Mouse (Mus musculus) midbrain, embryonic 12.5 days (tissue): ENCODE measurements around the gene Trpv4. TPM values are rescaled to one million over a fixed set of nuclear protein-coding genes. Genes with fewer than 3 reads are reported as not detected.
A peak's percentile ranks its signal among the peaks of the same experiment; 100 is the strongest.

Experiments
- ATAC-seq: fragments of 200-750 bp; cut with Nextera tagmentation; 2 replicates; pipeline ENCODE4 v1.8.0; 2017; ENCODE audit warnings: low read depth, moderate TSS enrichment, moderate library complexity; ENCODE audit not compliant: low FRiP score
- H3K27ac ChIP-seq: fragments of 300-500 bp; sonication (generic); replicated peaks from 2 replicates; pipeline ENCODE4 v1.5.1; 2016; ENCODE audit warnings: mild to moderate bottlenecking
- H3K27me3 ChIP-seq: fragments of 300-500 bp; sonication (generic); 2 replicates; pipeline ENCODE4 v1.6.1; 2016; ENCODE audit warnings: mild to moderate bottlenecking
- H3K36me3 ChIP-seq: fragments of 300-500 bp; sonication (generic); 2 replicates; pipeline ENCODE4 v1.6.1; 2016
- H3K4me1 ChIP-seq: fragments of 300-500 bp; sonication (generic); 2 replicates; pipeline ENCODE4 v1.6.1; 2016
- H3K4me2 ChIP-seq: fragments of 300-500 bp; sonication (generic); replicated peaks from 2 replicates; pipeline ENCODE4 v1.6.1; 2016; ENCODE audit warnings: mild to moderate bottlenecking, moderate library complexity
- H3K4me3 ChIP-seq: fragments of 300-500 bp; sonication (generic); 2 replicates; pipeline ENCODE4 v1.5.1; 2016; ENCODE audit warnings: mild to moderate bottlenecking
- H3K9ac ChIP-seq: fragments of 300-500 bp; sonication (generic); replicated peaks from 2 replicates; pipeline ENCODE4 v1.6.1; 2016; ENCODE audit warnings: mild to moderate bottlenecking, moderate library complexity
- H3K9me3 ChIP-seq: fragments of 300-500 bp; sonication (generic); 2 replicates; pipeline ENCODE4 v1.6.1; 2016; ENCODE audit warnings: mild to moderate bottlenecking
- WGBS: fragments of 180-500 bp; shearing (Covaris S2); methylation state at CpG from one replicate; pipeline ENCODE4 v1.1.7; 2016; 5-methylcytosine and 5-hydroxymethylcytosine counted together
- polyA plus RNA-seq: library from polyadenylated mRNA; unstranded; fragments of >200 nt; fragmentation: Nextera tagmentation; extraction: Ambion mirVana; gene quantifications from 2 replicates; pipeline ENCODE4 v1.2.1, GENCODE M21; 2016

Gene Trpv4
- polyA plus RNA-seq, 1 experiment from 2014 or later = 0.20 TPM

- H3K27me3 ChIP-seq = peaks cover 54% of the 10 kb centered on the region
- WGBS = 80% methylated on average over 12 of the region's 12 CpGs
- H3K4me2 ChIP-seq = no peak overlapping the region
- peak overlapping the region; percentile 77 for H3K27ac ChIP-seq
- no peak for ATAC-seq
- H3K4me3 ChIP-seq = no peak overlapping the region
- no peak overlapping the region for H3K9ac ChIP-seq
- H3K36me3 ChIP-seq = no peaks in the 10 kb centered on the region; the same call in 1 of the 2 replicates
- H3K4me1 ChIP-seq = peaks cover 77% of the 10 kb centered on the region
- H3K9me3 ChIP-seq = no peaks in the 10 kb centered on the region
Measured at GRCm38 (mm10) chr5:114583490-114584175, 74.6 kb downstream of the Trpv4 start.

- Histone ChIP-seq H3K27me3 (peaks cover 54% of the 10 kb centered on the region), H3K36me3 (no peaks in the 10 kb centered on the region; the same call in 1 of the 2 replicates), H3K27ac (no peak overlapping the region), H3K9me3 (no peaks in the 10 kb centered on the region), H3K4me3 (no peak overlapping the region), H3K9ac (no peak overlapping the region), H3K4me1 (peaks cover 77% of the 10 kb centered on the region), H3K4me2 (no peak overlapping the region)
- ATAC-seq = no peak
- 82% methylated on average over 3 of the region's 3 CpGs for WGBS
Measured at GRCm38 (mm10) chr5:114583046-114583445, 75.2 kb downstream of the Trpv4 start.

GRCm38 (mm10) chr5:114581486-114581885 lies 76.7 kb downstream of the Trpv4 start:
- peaks cover 83% of the 10 kb centered on the region for H3K4me1 ChIP-seq
- peak overlapping the region; percentile 27 for H3K27ac ChIP-seq
- peaks cover 54% of the 10 kb centered on the region for H3K27me3 ChIP-seq
- no peaks in the 10 kb centered on the region; the same call in 1 of the 2 replicates for H3K36me3 ChIP-seq
- no peaks in the 10 kb centered on the region for H3K9me3 ChIP-seq
- no peak overlapping the region for H3K9ac ChIP-seq
- H3K4me3 ChIP-seq = no peak overlapping the region
- no peak overlapping the region for H3K4me2 ChIP-seq
- no peak for ATAC-seq
- WGBS = 85% methylated on average over 12 of the region's 12 CpGs

GRCm38 (mm10) chr5:114579714-114580357 lies 78.4 kb downstream of the Trpv4 start:
- Histone ChIP-seq H3K36me3 (no peaks in the 10 kb centered on the region; the same call in 1 of the 2 replicates), H3K27ac (peak overlapping the region; percentile 43; the same call in 1 of the 2 replicates), H3K9me3 (no peaks in the 10 kb centered on the region), H3K4me2 (0 out of 2 replicates have a peak overlapping the region, but pooled peaks have one; percentile 1), H3K4me1 (peaks cover 83% of the 10 kb centered on the region), H3K27me3 (peaks cover 57% of the 10 kb centered on the region), H3K4me3 (no peak overlapping the region), H3K9ac (no peak overlapping the region)
- ATAC-seq = no peak
- WGBS = 60% methylated on average over 8 of the region's 8 CpGs

GRCm38 (mm10) chr5:114578361-114578760 lies 79.9 kb downstream of the Trpv4 start:
- no peak for ATAC-seq
- Histone ChIP-seq H3K9me3 (no peaks in the 10 kb centered on the region), H3K4me3 (no peak overlapping the region), H3K27ac (peak overlapping the region; percentile 15), H3K9ac (no peak overlapping the region), H3K36me3 (no peaks in the 10 kb centered on the region; the same call in 1 of the 2 replicates), H3K27me3 (peaks cover 67% of the 10 kb centered on the region), H3K4me2 (peak overlapping the region; percentile 11; the same call in 1 of the 2 replicates), H3K4me1 (peaks cover 83% of the 10 kb centered on the region)
- WGBS = 45% methylated on average over 20 of the region's 20 CpGs

- Histone ChIP-seq H3K27me3 (peaks cover 59% of the 10 kb centered on the region), H3K36me3 (no peaks in the 10 kb centered on the region; the same call in 1 of the 2 replicates), H3K9ac (no peak overlapping the region), H3K4me1 (peaks cover 90% of the 10 kb centered on the region), H3K27ac (peak overlapping the region; percentile 56; the same call in 1 of the 2 replicates), H3K4me3 (no peak overlapping the region), H3K4me2 (no peak overlapping the region), H3K9me3 (no peaks in the 10 kb centered on the region)
- no peak for ATAC-seq
- 87% methylated on average over 16 of the region's 16 CpGs for WGBS
Measured at GRCm38 (mm10) chr5:114575986-114576605, 82.1 kb downstream of the Trpv4 start.

- Histone ChIP-seq H3K9ac (no peak overlapping the region), H3K27me3 (peaks cover 57% of the 10 kb centered on the region), H3K27ac (peak overlapping the region; percentile 56), H3K4me2 (peak overlapping the region; percentile 37; the same call in 1 of the 2 replicates), H3K9me3 (no peaks in the 10 kb centered on the region), H3K4me3 (0 out of 2 replicates have a peak overlapping the region, but pooled peaks have one; percentile 3), H3K36me3 (no peaks in the 10 kb centered on the region; the same call in 1 of the 2 replicates), H3K4me1 (peaks cover 92% of the 10 kb centered on the region)
- 77% methylated on average over 7 of the region's 7 CpGs for WGBS
- no peak for ATAC-seq
Measured at GRCm38 (mm10) chr5:114575530-114575929, 82.7 kb downstream of the Trpv4 start.

- Histone ChIP-seq H3K9me3 (no peaks in the 10 kb centered on the region), H3K36me3 (no peaks in the 10 kb centered on the region; the same call in 1 of the 2 replicates), H3K4me1 (peaks cover 96% of the 10 kb centered on the region), H3K4me3 (0 out of 2 replicates have a peak overlapping the region, but pooled peaks have one; percentile 3), H3K4me2 (peak overlapping the region; percentile 37), H3K27ac (peak overlapping the region; percentile 56), H3K27me3 (peaks cover 57% of the 10 kb centered on the region), H3K9ac (peak overlapping the region; percentile 28; the same call in 1 of the 2 replicates)
- WGBS = 39% methylated on average over 11 of the region's 11 CpGs
- no peak for ATAC-seq
Measured at GRCm38 (mm10) chr5:114575010-114575409, 83.2 kb downstream of the Trpv4 start.

- Histone ChIP-seq H3K27me3 (peaks cover 57% of the 10 kb centered on the region), H3K27ac (0 out of 2 replicates have a peak overlapping the region, but pooled peaks have one; percentile 56), H3K9ac (no peak overlapping the region), H3K4me3 (no peak overlapping the region), H3K9me3 (no peaks in the 10 kb centered on the region), H3K4me1 (peaks cover 96% of the 10 kb centered on the region), H3K4me2 (peak overlapping the region; percentile 19), H3K36me3 (no peaks in the 10 kb centered on the region; the same call in 1 of the 2 replicates)
- no peak for ATAC-seq
- 68% methylated on average over 12 of the region's 12 CpGs for WGBS
Measured at GRCm38 (mm10) chr5:114573920-114574628, 84.1 kb downstream of the Trpv4 start.

GRCm38 (mm10) chr5:114572997-114573396 lies 85.2 kb downstream of the Trpv4 start:
- Histone ChIP-seq H3K4me3 (no peak overlapping the region), H3K9ac (peak overlapping the region; percentile 51; the same call in 1 of the 2 replicates), H3K27ac (peak overlapping the region; percentile 85; the same call in 1 of the 2 replicates), H3K9me3 (no peaks in the 10 kb centered on the region), H3K4me1 (peaks cover 97% of the 10 kb centered on the region), H3K36me3 (no peaks in the 10 kb centered on the region), H3K4me2 (peak overlapping the region; percentile 85), H3K27me3 (peaks cover 59% of the 10 kb centered on the region)
- 13% methylated on average over 2 of the region's 2 CpGs for WGBS
- no peak for ATAC-seq
